Mouse (Mus musculus) MEL (cell line): Measurements from ENCODE around the gene Olfr1406.
"Not testable (repeated sequence)": the region's sequence is repeated elsewhere in the genome, so short reads cannot be mapped to it uniquely, and the experiment has no call there.

ENCODE experiments used
- CTCF ChIP-seq, 3 experiments: IDR thresholded peaks in 2 of 3; conservative IDR thresholded peaks in 1 of 3; 2 replicates each; pipeline ENCODE4 v1.5.1; 2011 to 2012; ENCODE audit warnings: low read length in 3 of 3, low read depth in 2 of 3, mild to moderate bottlenecking in 2 of 3, improper control_type of control experiment in 1 of 3, inconsistent platforms in 1 of 3, mixed read lengths in 1 of 3, moderate library complexity in 1 of 3; ENCODE audit not compliant: control insufficient read depth in 1 of 3, insufficient read depth in 1 of 3, poor library complexity in 1 of 3, severe bottlenecking in 1 of 3
- E2F4 ChIP-seq: IDR thresholded peaks from 2 replicates; pipeline ENCODE4 v1.6.1; 2011; ENCODE audit warnings: low read depth, low read length, improper control_type of control experiment, borderline replicate concordance
- EP300 ChIP-seq, 2 experiments: IDR thresholded peaks; 2 replicates each; pipeline ENCODE4 v1.6.1; 2011; ENCODE audit warnings: improper control_type of control experiment in 2 of 2, low read length in 2 of 2, low read depth in 1 of 2, mild to moderate bottlenecking in 1 of 2
- GABPA ChIP-seq: IDR thresholded peaks from 2 replicates; pipeline ENCODE4 v1.6.1; 2012; ENCODE audit warnings: low read depth, mild to moderate bottlenecking, inconsistent platforms, low read length, improper control_type of control experiment, moderate library complexity
- JUND ChIP-seq: IDR thresholded peaks from 2 replicates; pipeline ENCODE4 v1.6.1; 2011; ENCODE audit warnings: low read depth, mild to moderate bottlenecking, improper control_type of control experiment, low read length
- MAFK ChIP-seq: IDR thresholded peaks from 2 replicates; pipeline ENCODE4 v1.6.1; 2011; ENCODE audit warnings: low read depth, mild to moderate bottlenecking, low read length, improper control_type of control experiment, borderline replicate concordance
- MAX ChIP-seq: IDR thresholded peaks from 2 replicates; pipeline ENCODE4 v1.6.1; 2011; ENCODE audit warnings: low read length, improper control_type of control experiment
- MYC ChIP-seq: IDR thresholded peaks from 2 replicates; pipeline ENCODE4 v1.6.1; 2011; ENCODE audit warnings: low read depth, mild to moderate bottlenecking, low read length, improper control_type of control experiment, moderate library complexity
- POLR2A ChIP-seq, 2 experiments: IDR thresholded peaks; 2 replicates each; pipeline ENCODE4 v1.6.1; 2011 to 2012; ENCODE audit warnings: low read length in 2 of 2, mild to moderate bottlenecking in 2 of 2, control low read depth in 1 of 2, improper control_type of control experiment in 1 of 2, low read depth in 1 of 2, moderate library complexity in 1 of 2; ENCODE audit not compliant: control insufficient read depth in 1 of 2, insufficient read depth in 1 of 2, poor library complexity in 1 of 2
- POLR2AphosphoS2 ChIP-seq: IDR thresholded peaks from 2 replicates; pipeline ENCODE4 v1.6.1; 2011; ENCODE audit warnings: low read length, improper control_type of control experiment
- POLR2AphosphoS5 ChIP-seq: IDR thresholded peaks from 2 replicates; pipeline ENCODE4 v1.6.1; 2012; ENCODE audit warnings: low read depth, borderline replicate concordance, mild to moderate bottlenecking, inconsistent platforms, low read length, moderate library complexity, mixed read lengths
- SIN3A ChIP-seq: IDR thresholded peaks from 2 replicates; pipeline ENCODE4 v1.6.1; 2012; ENCODE audit warnings: low read length, improper control_type of control experiment, inconsistent platforms
- USF1 ChIP-seq: IDR thresholded peaks from 2 replicates; pipeline ENCODE4 v1.6.1; 2014; ENCODE audit warnings: low read depth, mild to moderate bottlenecking, inconsistent platforms, low read length, improper control_type of control experiment, moderate library complexity
- ZMIZ1 ChIP-seq: IDR thresholded peaks from 2 replicates; pipeline ENCODE4 v1.6.1; 2012; ENCODE audit warnings: low read depth, mild to moderate bottlenecking, inconsistent platforms, low read length, improper control_type of control experiment, moderate library complexity

- TF ChIP-seq JUND; CTCF (IDR thresholded peaks at IDR 0.05 in 2 of 3, conservative IDR thresholded peaks at IDR 0.05 in 1 of 3; ENCODE audit: control insufficient read depth in 1 of 3, insufficient read depth in 1 of 3, low read depth in 2 of 3, low read length in 3 of 3, poor library complexity in 1 of 3, severe bottlenecking in 1 of 3); MYC; POLR2AphosphoS5; MAX; E2F4; ZMIZ1; USF1; POLR2A (IDR thresholded peaks at IDR 0.05; ENCODE audit: control insufficient read depth in 1 of 2, insufficient read depth in 1 of 2, low read depth in 1 of 2, low read length in 2 of 2, poor library complexity in 1 of 2); MAFK; POLR2AphosphoS2; SIN3A; GABPA: not testable (repeated sequence)
- peak in 1 of 2 experiments; percentile 35; a peak in 1 of 4 replicates for TF ChIP-seq EP300 (IDR thresholded peaks at IDR 0.05; ENCODE audit: low read depth in 1 of 2, low read length in 2 of 2)
Measured at GRCm38 (mm10) chr1:173237004-173237403, 46.6 kb upstream of the Olfr1406 start.
